Mouse (Mus musculus): ENCODE data around the gene Stk39. TPM values are rescaled to one million over a fixed set of nuclear protein-coding genes. Genes with fewer than 3 reads are reported as not detected.

Gene Stk39
- polyA plus RNA-seq, 1 experiment, result 5.5 TPM

- TF ChIP-seq POLR2A (IDR thresholded peaks at IDR 0.05; ENCODE audit: control insufficient read depth, extremely low read depth, insufficient read depth, low read length, poor library complexity) (no peak), CTCF (IDR thresholded peaks at IDR 0.05; ENCODE audit: borderline replicate concordance, control insufficient read depth, extremely low read depth, insufficient read depth, low read length, poor library complexity) (peak; percentile 61; the same call in 1 of the 2 replicates)
- no peak overlapping the region for H3K4me3 ChIP-seq (ENCODE audit: control insufficient read depth, insufficient read depth, low read length)
- WGBS, result 50% methylated on average over 24 of the region's 24 CpGs
Observed at GRCm38 (mm10) chr2:68349593-68350383, 122.3 kb downstream of the Stk39 start.

GRCm38 (mm10) chr2:68348966-68349365, 123.1 kb downstream of the Stk39 start:
- no peak overlapping the region for H3K4me3 ChIP-seq (ENCODE audit: control insufficient read depth, insufficient read depth, low read length)
- TF ChIP-seq CTCF (IDR thresholded peaks at IDR 0.05; ENCODE audit: borderline replicate concordance, control insufficient read depth, extremely low read depth, insufficient read depth, low read length, poor library complexity) (no peak), POLR2A (IDR thresholded peaks at IDR 0.05; ENCODE audit: control insufficient read depth, extremely low read depth, insufficient read depth, low read length, poor library complexity) (no peak)
- WGBS, result 93% methylated on average over 12 of the region's 12 CpGs
- no peaks in the 10 kb centered on the region for H3K27me3 ChIP-seq (ENCODE audit: control insufficient read depth, insufficient read depth, low read length)
- no peaks in the 10 kb centered on the region for H3K36me3 ChIP-seq (ENCODE audit: control insufficient read depth, insufficient read depth, low read length)
- H3K4me1 ChIP-seq (replicated peaks; ENCODE audit: control insufficient read depth, insufficient read depth, low read length), result no peaks in the 10 kb centered on the region; the same call in 1 of the 2 replicates
- no peak overlapping the region for H3K27ac ChIP-seq (ENCODE audit: control insufficient read depth, insufficient read depth, low read length)
- no peak for DNase-seq

More at GRCm38 (mm10) chr2:68349593-68350383, 122.3 kb downstream of the Stk39 start:
- H3K27me3 ChIP-seq (ENCODE audit: control insufficient read depth, insufficient read depth, low read length), result no peaks in the 10 kb centered on the region
- H3K4me1 ChIP-seq (replicated peaks; ENCODE audit: control insufficient read depth, insufficient read depth, low read length), result no peaks in the 10 kb centered on the region; the same call in 1 of the 2 replicates
- DNase-seq, result peak; percentile 70
- H3K27ac ChIP-seq (ENCODE audit: control insufficient read depth, insufficient read depth, low read length), result no peak overlapping the region
- H3K36me3 ChIP-seq (ENCODE audit: control insufficient read depth, insufficient read depth, low read length), result no peaks in the 10 kb centered on the region

GRCm38 (mm10) chr2:68346606-68347237, 125.3 kb downstream of the Stk39 start:
- Histone ChIP-seq H3K27ac (ENCODE audit: control insufficient read depth, insufficient read depth, low read length) (no peak overlapping the region), H3K4me1 (replicated peaks; ENCODE audit: control insufficient read depth, insufficient read depth, low read length) (no peaks in the 10 kb centered on the region; the same call in 1 of the 2 replicates), H3K36me3 (ENCODE audit: control insufficient read depth, insufficient read depth, low read length) (no peaks in the 10 kb centered on the region), H3K4me3 (ENCODE audit: control insufficient read depth, insufficient read depth, low read length) (no peak overlapping the region), H3K27me3 (ENCODE audit: control insufficient read depth, insufficient read depth, low read length) (no peaks in the 10 kb centered on the region)
- WGBS, result 84% methylated on average over 8 of the region's 8 CpGs
- DNase-seq, result no peak
- TF ChIP-seq CTCF (IDR thresholded peaks at IDR 0.05; ENCODE audit: borderline replicate concordance, control insufficient read depth, extremely low read depth, insufficient read depth, low read length, poor library complexity) (no peak), POLR2A (IDR thresholded peaks at IDR 0.05; ENCODE audit: control insufficient read depth, extremely low read depth, insufficient read depth, low read length, poor library complexity) (no peak)

- Histone ChIP-seq H3K4me1 (replicated peaks; ENCODE audit: control insufficient read depth, insufficient read depth, low read length) (no peaks in the 10 kb centered on the region; the same call in 1 of the 2 replicates), H3K27me3 (ENCODE audit: control insufficient read depth, insufficient read depth, low read length) (no peaks in the 10 kb centered on the region), H3K4me3 (ENCODE audit: control insufficient read depth, insufficient read depth, low read length) (no peak overlapping the region), H3K27ac (ENCODE audit: control insufficient read depth, insufficient read depth, low read length) (no peak overlapping the region), H3K36me3 (ENCODE audit: control insufficient read depth, insufficient read depth, low read length) (no peaks in the 10 kb centered on the region)
- no peak for TF ChIP-seq POLR2A (IDR thresholded peaks at IDR 0.05; ENCODE audit: control insufficient read depth, extremely low read depth, insufficient read depth, low read length, poor library complexity)
- TF ChIP-seq CTCF (IDR thresholded peaks at IDR 0.05; ENCODE audit: borderline replicate concordance, control insufficient read depth, extremely low read depth, insufficient read depth, low read length, poor library complexity), result no peak
- DNase-seq, result no peak
- 97% methylated on average over 9 of the region's 9 CpGs for WGBS
Observed at GRCm38 (mm10) chr2:68345269-68345668, 126.8 kb downstream of the Stk39 start.

- TF ChIP-seq CTCF (IDR thresholded peaks at IDR 0.05; ENCODE audit: borderline replicate concordance, control insufficient read depth, extremely low read depth, insufficient read depth, low read length, poor library complexity) (no peak), POLR2A (IDR thresholded peaks at IDR 0.05; ENCODE audit: control insufficient read depth, extremely low read depth, insufficient read depth, low read length, poor library complexity) (no peak)
- no peaks in the 10 kb centered on the region for H3K4me1 ChIP-seq (replicated peaks; ENCODE audit: control insufficient read depth, insufficient read depth, low read length)
- 93% methylated on average over 4 of the region's 4 CpGs for WGBS
Observed at GRCm38 (mm10) chr2:68343751-68344150, 128.3 kb downstream of the Stk39 start.

GRCm38 (mm10) chr2:68342122-68342646, 129.9 kb downstream of the Stk39 start:
- H3K4me3 ChIP-seq (ENCODE audit: control insufficient read depth, insufficient read depth, low read length), result no peak overlapping the region
- H3K4me1 ChIP-seq (replicated peaks; ENCODE audit: control insufficient read depth, insufficient read depth, low read length), result no peaks in the 10 kb centered on the region
- no peak overlapping the region for H3K27ac ChIP-seq (ENCODE audit: control insufficient read depth, insufficient read depth, low read length)
- WGBS, result 91% methylated on average over 7 of the region's 7 CpGs
- DNase-seq, result no peak
- no peaks in the 10 kb centered on the region for H3K36me3 ChIP-seq (ENCODE audit: control insufficient read depth, insufficient read depth, low read length)
- no peaks in the 10 kb centered on the region for H3K27me3 ChIP-seq (ENCODE audit: control insufficient read depth, insufficient read depth, low read length)
- no peak for TF ChIP-seq CTCF (IDR thresholded peaks at IDR 0.05; ENCODE audit: borderline replicate concordance, control insufficient read depth, extremely low read depth, insufficient read depth, low read length, poor library complexity)
- no peak for TF ChIP-seq POLR2A (IDR thresholded peaks at IDR 0.05; ENCODE audit: control insufficient read depth, extremely low read depth, insufficient read depth, low read length, poor library complexity)

More at GRCm38 (mm10) chr2:68343751-68344150, 128.3 kb downstream of the Stk39 start:
- no peak for DNase-seq
- Histone ChIP-seq H3K27ac (ENCODE audit: control insufficient read depth, insufficient read depth, low read length) (no peak overlapping the region), H3K36me3 (ENCODE audit: control insufficient read depth, insufficient read depth, low read length) (no peaks in the 10 kb centered on the region), H3K27me3 (ENCODE audit: control insufficient read depth, insufficient read depth, low read length) (no peaks in the 10 kb centered on the region), H3K4me3 (ENCODE audit: control insufficient read depth, insufficient read depth, low read length) (no peak overlapping the region)

Data from thymus, adult 2 months (tissue).